Mouse (Mus musculus) thymus, postnatal 25 days (tissue): ENCODE measurements around the gene N6amt1.

Source experiments
- DNase-seq: peaks from one replicate; pipeline ENCODE4 v3.0.0; 2022

The N6amt1 gene

DNA sequence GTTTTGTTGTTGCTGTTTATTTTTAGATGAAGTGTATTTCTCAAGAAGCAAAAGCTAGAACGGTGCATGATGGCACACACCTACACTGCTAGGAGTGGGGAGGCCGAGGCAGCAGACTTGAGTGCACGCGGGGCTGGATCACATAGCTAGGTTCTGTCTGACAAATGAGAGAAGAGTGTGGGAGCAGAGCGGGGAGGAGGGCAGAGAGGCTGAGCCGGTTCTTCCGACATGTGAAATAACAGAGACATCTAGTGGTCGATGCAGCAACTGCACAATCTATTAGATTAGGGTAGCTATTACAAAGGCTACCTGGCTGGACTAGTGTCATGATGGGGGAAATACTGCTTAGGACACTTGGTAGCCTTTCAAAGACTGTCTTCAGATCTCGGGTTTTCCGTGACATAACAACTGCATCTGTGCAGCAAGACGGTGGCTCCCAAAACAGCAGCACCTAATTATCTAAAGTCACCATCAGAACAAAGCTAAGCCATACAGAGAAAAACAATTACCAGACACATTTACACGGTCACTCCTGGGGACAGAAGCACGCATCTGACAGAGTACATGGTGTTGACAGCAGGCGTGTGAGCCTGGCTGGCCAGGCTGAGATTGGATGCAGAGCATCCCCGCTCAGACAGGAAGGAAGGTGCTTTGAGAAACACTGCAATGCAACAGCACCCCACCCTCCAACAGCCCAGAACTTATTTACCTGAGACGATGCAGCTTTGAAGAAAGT, 40.0 kb downstream of the N6amt1 start:
- peak; percentile 39 for DNase-seq

DNA sequence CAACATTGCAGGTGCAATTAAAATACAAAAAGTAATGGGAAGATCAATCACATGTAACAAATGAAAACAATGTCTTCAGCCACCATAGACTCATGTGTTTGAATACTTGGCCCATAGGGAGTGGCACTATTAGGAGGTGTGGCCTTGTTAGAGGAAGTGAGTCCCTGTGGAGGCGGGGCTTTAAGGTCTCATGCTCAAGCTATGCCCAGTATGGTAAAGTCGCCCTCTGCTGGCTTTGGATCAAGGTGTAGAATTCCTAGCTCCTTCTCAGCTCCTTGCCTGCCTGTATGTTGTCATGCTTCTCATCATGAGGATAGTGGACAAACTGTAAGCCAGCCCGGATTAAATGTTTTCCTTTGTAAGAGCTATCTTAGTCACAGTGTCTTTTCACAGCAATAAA, 51.0 kb downstream of the N6amt1 start:
- peak; percentile 7 for DNase-seq
